Mouse (Mus musculus): Measurements from ENCODE around the gene Myoc. TPM values are rescaled to one million over a fixed set of nuclear protein-coding genes. Genes with fewer than 3 reads are reported as not detected.

The Myoc gene
- polyA plus RNA-seq (2012; rRNA removed) = 0.10 and 0.13 TPM in 2 replicates

GRCm38 (mm10) chr1:162639051-162639750 is at the start of gene Myoc:
Myoc (plus strand) TSS chr1:162639155.

DNA sequence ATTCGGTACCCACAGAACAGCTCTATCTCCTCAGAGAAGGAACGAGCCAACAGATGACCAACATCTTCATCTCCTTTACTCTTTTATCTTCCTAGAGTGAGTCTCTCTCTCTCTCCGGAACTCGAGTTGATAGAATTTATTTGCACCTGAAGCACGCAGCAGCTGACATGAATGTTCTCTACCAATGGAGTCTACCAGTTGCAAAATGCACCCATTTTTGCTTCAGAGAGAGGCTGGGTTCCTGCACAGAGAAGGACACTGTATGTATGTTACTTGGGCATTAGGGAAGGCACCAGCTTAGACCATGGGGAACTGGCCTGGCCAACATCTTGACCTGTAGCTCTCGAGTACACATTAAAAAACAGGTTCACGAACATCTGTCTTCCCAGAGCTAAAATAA is 19.2 kb downstream of the Myoc start, which contains the start of gene Myocos:
Myocos (minus strand) TSS at position 101 of the 400 bp plus-strand sequence.

Other genes with a start within 250 kb of the Myoc start
- gene Dnm3, start 161.1 kb upstream of the Myoc start, polyA plus RNA-seq (2012; rRNA removed) = 25.8 and 29.6 TPM in 2 replicates
- 16.0 and 16.7 TPM in 2 replicates for gene Mettl13, start 90.6 kb upstream of the Myoc start, polyA plus RNA-seq (2012; rRNA removed)
- 40.3 and 41.3 TPM in 2 replicates for gene Vamp4, start 68.6 kb upstream of the Myoc start, polyA plus RNA-seq (2012; rRNA removed)
- gene Myocos, start 19.1 kb downstream of the Myoc start, polyA plus RNA-seq (2012; rRNA removed) = not detected in 2 replicates
- 43.5 and 54.5 TPM in 2 replicates for gene Prrc2c, start 101.4 kb downstream of the Myoc start, polyA plus RNA-seq (2012; rRNA removed)
- gene Fmo4, start 174.8 kb downstream of the Myoc start, polyA plus RNA-seq (2012; rRNA removed) = 0.27 and 0.66 TPM in 2 replicates
- 32.2 and 43.5 TPM in 2 replicates for gene Fmo1, start 227.5 kb downstream of the Myoc start, polyA plus RNA-seq (2012; rRNA removed)

All from central nervous system, embryonic 14 days (tissue).